ENCODE assay signal across 10 mouse cellular contexts in the genomic region with DNA sequence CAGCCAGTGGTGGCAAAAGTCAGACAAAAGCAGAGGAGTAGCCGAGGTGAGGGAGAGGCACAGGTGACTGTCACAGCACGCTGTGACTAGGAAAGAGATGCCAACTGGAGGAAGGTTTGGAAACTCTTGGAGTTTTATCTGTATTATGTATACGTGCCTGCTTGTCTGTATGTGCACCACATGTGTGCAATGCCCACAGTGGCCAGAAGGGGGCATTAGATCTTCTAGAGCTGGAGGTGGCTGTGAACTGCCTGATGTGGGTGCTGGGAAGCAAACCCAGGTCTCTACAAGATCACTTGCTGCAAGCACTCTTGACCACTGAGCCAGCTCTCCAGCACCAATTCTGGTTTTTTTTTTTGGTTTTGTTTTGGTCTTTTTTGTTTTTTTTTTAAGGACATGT. TPM values are rescaled to one million over a fixed set of nuclear protein-coding genes. Genes with fewer than 3 reads are reported as not detected.
A peak's percentile ranks its signal among the peaks of the same experiment; 100 is the strongest.
DNase-seq lines count a peak whose midpoint lies in the region; ATAC-seq and TF ChIP-seq lines count a peak whose summit lies in the region.
"Had no signal": no experiment of that assay in that cellular context is flagged by ENCODE, and none has a peak within 500 bp of the region (broad histone marks: within the 10 kb centered on the region; RNA-seq: fewer than 3 reads in every experiment).

No protein-coding gene starts in this region.

- H3K36me3 ChIP-seq in kidney, embryonic 14.5 days (ENCODE audit: control insufficient read depth, insufficient read depth, low read length), result peaks cover 56% of the 10 kb centered on the region
- peaks cover 28% of the 10 kb centered on the region for H3K36me3 ChIP-seq in midbrain, postnatal 0 days (ENCODE audit: insufficient read depth, low read length)
- H3K36me3 ChIP-seq in midbrain, embryonic 13.5 days, result peaks cover 68% of the 10 kb centered on the region
- peaks cover 8% of the 10 kb centered on the region; the same call in 1 of the 2 replicates for H3K36me3 ChIP-seq in stomach, embryonic 16.5 days (ENCODE audit: control insufficient read depth, insufficient read depth, low read length)

- H3K4me3 ChIP-seq in kidney, embryonic 14.5 days (ENCODE audit: low read length), result no peak overlapping the region
- no peak overlapping the region for H3K4me3 ChIP-seq in midbrain, postnatal 0 days (ENCODE audit: low read depth, low read length)
- H3K4me3 ChIP-seq in midbrain, embryonic 13.5 days (replicated peaks), result no peak overlapping the region
- H3K4me3 ChIP-seq in stomach, embryonic 16.5 days (replicated peaks; ENCODE audit: low read length), result no peak overlapping the region
- H3K4me3 ChIP-seq: forebrain, embryonic 13.5 days; midbrain, embryonic 10.5 days had no signal

- no peak overlapping the region for H3K9ac ChIP-seq in kidney, embryonic 14.5 days (ENCODE audit: low read depth, low read length)
- H3K9ac ChIP-seq in midbrain, postnatal 0 days (replicated peaks; ENCODE audit: low read length, poor library complexity, severe bottlenecking), result no peak overlapping the region
- H3K9ac ChIP-seq in midbrain, embryonic 13.5 days (replicated peaks), result no peak overlapping the region
- no peak overlapping the region for H3K9ac ChIP-seq in stomach, embryonic 16.5 days (ENCODE audit: low read length)
- H3K9ac ChIP-seq: forebrain, embryonic 13.5 days had no signal

- DNase-seq in kidney, adult 11 months, result no peak
- no peak for DNase-seq in midbrain, postnatal 0 days (ENCODE audit: low spot score)
- DNase-seq in brain, embryonic 14.5 days (ENCODE audit: low read depth), result no peak

- no peaks in the 10 kb centered on the region for H3K27me3 ChIP-seq in kidney, embryonic 14.5 days (ENCODE audit: control insufficient read depth, insufficient read depth, low read length)
- H3K27me3 ChIP-seq in midbrain, postnatal 0 days (ENCODE audit: insufficient read depth, low read length), result no peaks in the 10 kb centered on the region
- H3K27me3 ChIP-seq in midbrain, embryonic 13.5 days, result no peaks in the 10 kb centered on the region
- no peaks in the 10 kb centered on the region for H3K27me3 ChIP-seq in stomach, embryonic 16.5 days (ENCODE audit: control insufficient read depth, insufficient read depth, low read length)
- H3K27me3 ChIP-seq: forebrain, embryonic 13.5 days had no signal

- peaks cover 66% of the 10 kb centered on the region for H3K4me1 ChIP-seq in kidney, embryonic 14.5 days (ENCODE audit: control insufficient read depth, insufficient read depth, low read length)
- H3K4me1 ChIP-seq in midbrain, postnatal 0 days (ENCODE audit: insufficient read depth, low read length), result peaks cover 2% of the 10 kb centered on the region
- H3K4me1 ChIP-seq in midbrain, embryonic 13.5 days (replicated peaks), result peaks cover 73% of the 10 kb centered on the region
- peaks cover 57% of the 10 kb centered on the region for H3K4me1 ChIP-seq in stomach, embryonic 16.5 days (ENCODE audit: control insufficient read depth, insufficient read depth, low read length)

- peaks cover 4% of the 10 kb centered on the region; the same call in 1 of the 2 replicates for H3K9me3 ChIP-seq in kidney, embryonic 14.5 days (ENCODE audit: control insufficient read depth, low read length)
- no peaks in the 10 kb centered on the region for H3K9me3 ChIP-seq in midbrain, postnatal 0 days (ENCODE audit: low read length)
- H3K9me3 ChIP-seq in midbrain, embryonic 13.5 days, result no peaks in the 10 kb centered on the region
- no peaks in the 10 kb centered on the region for H3K9me3 ChIP-seq in stomach, embryonic 16.5 days (replicated peaks; ENCODE audit: control insufficient read depth, low read length)
- H3K9me3 ChIP-seq: forebrain, embryonic 13.5 days had no signal

- peak overlapping the region; percentile 62; the same call in 1 of the 2 replicates for H3K27ac ChIP-seq in kidney, embryonic 14.5 days (ENCODE audit: low read depth, low read length)
- no peak overlapping the region for H3K27ac ChIP-seq in midbrain, postnatal 0 days (ENCODE audit: low read depth, low read length)
- no peak overlapping the region for H3K27ac ChIP-seq in midbrain, embryonic 13.5 days
- peak overlapping the region; percentile 97; the same call in 1 of the 2 replicates for H3K27ac ChIP-seq in stomach, embryonic 16.5 days (ENCODE audit: low read length)
- H3K27ac ChIP-seq: forebrain, embryonic 13.5 days had no signal

- WGBS in kidney, embryonic 14.5 days, result 96% methylated on average over 3 of the region's 3 CpGs
- 94% methylated on average over 3 of the region's 3 CpGs for WGBS in midbrain, postnatal 0 days
- 100% methylated on average over 3 of the region's 3 CpGs for WGBS in midbrain, embryonic 13.5 days
- 91% methylated on average over 3 of the region's 3 CpGs for WGBS in stomach, embryonic 16.5 days

- peak; percentile 53 for TF ChIP-seq CTCF in midbrain, postnatal 0 days (IDR thresholded peaks at IDR 0.05)
- peak; percentile 42; the same call in 1 of the 2 replicates for TF ChIP-seq CTCF in brain, embryonic 14.5 days (IDR thresholded peaks at IDR 0.05; ENCODE audit: borderline replicate concordance, extremely low read depth, insufficient read depth, insufficient read length)

- ATAC-seq in kidney, embryonic 14.5 days (ENCODE audit: low FRiP score, low TSS enrichment), result no peak
- no peak for ATAC-seq in midbrain, postnatal 0 days (ENCODE audit: low FRiP score)
- ATAC-seq in midbrain, embryonic 13.5 days, result no peak
- ATAC-seq in stomach, embryonic 16.5 days (ENCODE audit: insufficient read depth, low FRiP score), result no peak
- ATAC-seq in erythroblast, adult 5-6 weeks (replicated peaks; ENCODE audit: low FRiP score, poor library complexity, severe bottlenecking), result no peak
- ATAC-seq: forebrain, embryonic 13.5 days had no signal

- no peak overlapping the region for H3K4me2 ChIP-seq in kidney, embryonic 14.5 days (replicated peaks; ENCODE audit: low read depth, low read length)
- no peak overlapping the region for H3K4me2 ChIP-seq in midbrain, postnatal 0 days (ENCODE audit: low read depth, low read length, poor library complexity, severe bottlenecking)
- no peak overlapping the region for H3K4me2 ChIP-seq in midbrain, embryonic 13.5 days (replicated peaks)
- H3K4me2 ChIP-seq in stomach, embryonic 16.5 days (ENCODE audit: low read depth, low read length), result no peak overlapping the region
- H3K4me2 ChIP-seq: forebrain, embryonic 13.5 days had no signal

- TF ChIP-seq POLR2A in brain, embryonic 14.5 days (IDR thresholded peaks at IDR 0.05; ENCODE audit: borderline replicate concordance, extremely low read depth, insufficient read depth, insufficient read length, poor library complexity, severe bottlenecking), result no peak

RNA-seq across cellular contexts. Expression of gene Ptprf, which starts 20.5 kb away (rescaled TPM):
- polyA plus RNA-seq in kidney, embryonic 14.5 days (2014; fragmentation: Nextera tagmentation; extraction: Ambion mirVana), result 53.3 and 68.1 TPM in 2 replicates
- 160 and 186 TPM in 2 replicates for total RNA-seq in midbrain, postnatal 0 days (2014; rRNA removed)
- 46.4 and 48.1 TPM in 2 replicates for polyA plus RNA-seq in midbrain, postnatal 0 days (2015; fragmentation: Nextera tagmentation; extraction: Ambion mirVana)
- polyA plus RNA-seq in midbrain, embryonic 13.5 days (2015; fragmentation: Nextera tagmentation; extraction: Ambion mirVana), result 80.3 and 91.8 TPM in 2 replicates
- polyA plus RNA-seq in brain, embryonic 14.5 days (2012; rRNA removed), result 99.7 and 154 TPM in 2 replicates
- polyA plus RNA-seq in stomach, embryonic 16.5 days (2015; fragmentation: Nextera tagmentation; extraction: Ambion mirVana), result 86.0 and 93.0 TPM in 2 replicates
- total RNA-seq in erythroblast, adult 5-6 weeks (2015; ENCODE audit: low replicate concordance), result not detected in 2 replicates
- not detected in 2 replicates for total RNA-seq in erythroblast, adult 5-6 weeks (2017; ENCODE audit: low replicate concordance)
- total RNA-seq: granulocyte monocyte progenitor cell, adult 5-6 weeks had no signal

Comparison
In these comparisons a context has a peak if more than half of its experiments do, and no peak if none do; other contexts are left out.
1. H3K27ac ChIP-seq: peak in kidney, embryonic 14.5 days (single experiment) and stomach, embryonic 16.5 days (single experiment); none in midbrain, postnatal 0 days (single experiment) and midbrain, embryonic 13.5 days (single experiment).